Comparison of ENCODE assay signal across 6 mouse cellular contexts in the genomic region with DNA sequence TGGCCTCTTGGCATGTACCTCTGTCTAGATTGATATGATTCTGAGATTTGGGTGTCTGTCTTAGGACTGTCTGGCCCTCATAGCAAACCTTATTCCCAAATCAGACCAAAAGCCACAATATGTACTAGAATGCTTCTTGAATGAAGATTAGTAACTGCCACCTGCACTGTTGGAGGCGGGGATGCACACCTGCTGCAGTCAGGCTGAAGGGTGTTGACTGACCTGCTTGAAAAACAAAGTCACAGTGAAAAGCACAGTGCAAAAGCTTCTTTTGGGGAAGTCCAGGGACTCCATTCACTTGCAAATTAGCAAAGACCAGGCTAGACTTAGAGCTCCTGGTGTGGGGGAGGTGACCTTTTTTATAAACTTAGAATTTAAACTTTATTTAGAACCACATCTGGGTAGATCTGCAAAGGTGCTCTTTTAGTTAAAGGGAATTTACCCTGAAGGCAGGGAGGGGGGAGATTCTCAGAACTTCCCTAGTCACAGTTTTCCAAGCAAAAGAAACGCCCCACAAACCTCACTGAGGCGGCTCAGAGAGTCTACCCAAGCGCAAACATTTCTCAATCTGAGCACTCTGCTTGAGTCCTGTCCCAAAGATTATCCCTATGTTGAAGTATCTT.
DNase-seq lines count a peak whose midpoint lies in the region; ATAC-seq and TF ChIP-seq lines count a peak whose summit lies in the region.
"Not testable (repeated sequence)": the region's sequence is repeated elsewhere in the genome, so short reads cannot be mapped to it uniquely, and the experiment has no call there.

No protein-coding gene starts in this region.

- ATAC-seq in heart, embryonic 12.5 days (ENCODE audit: insufficient number of reproducible peaks, low FRiP score) = not testable (repeated sequence)
- peak; percentile 49; the same call in 1 of the 2 replicates for ATAC-seq in hindbrain, embryonic 11.5 days (ENCODE audit: low FRiP score)

- peak overlapping the region; percentile 81 for H3K9ac ChIP-seq in ES-Bruce4 (ENCODE audit: low read depth, poor library complexity, severe bottlenecking)
- not testable (repeated sequence) for H3K9ac ChIP-seq in heart, embryonic 12.5 days; hindbrain, embryonic 11.5 days (ENCODE audit: low read depth, low read length)

- DNase-seq in ZHBTc4 (ENCODE audit: low read depth, low spot score) = peak; percentile 95
- peak; percentile 24 for DNase-seq in forebrain, embryonic 10.5 days (ENCODE audit: extremely low spot score, low spot score)
- not testable (repeated sequence) for DNase-seq in hindbrain, embryonic 11.5 days (ENCODE audit: low spot score)
- DNase-seq in midbrain, embryonic 10.5 days (ENCODE audit: low spot score) = peak; percentile 18

- TF ChIP-seq POLR2A in ES-Bruce4 (IDR thresholded peaks at IDR 0.05; ENCODE audit: insufficient read depth, low read length) = not testable (repeated sequence)

- not testable (repeated sequence) for TF ChIP-seq CTCF in ES-Bruce4 (IDR thresholded peaks at IDR 0.05; ENCODE audit: low read depth, low read length)

- peak overlapping the region; percentile 61 for H3K4me3 ChIP-seq in ES-Bruce4 (ENCODE audit: low read depth, low read length)
- H3K4me3 ChIP-seq in forebrain, embryonic 10.5 days; heart, embryonic 12.5 days; hindbrain, embryonic 11.5 days (ENCODE audit: low read depth, low read length); midbrain, embryonic 10.5 days: not testable (repeated sequence)

- WGBS in forebrain, embryonic 10.5 days = 29% methylated on average over 4 of the region's 4 CpGs
- WGBS in heart, embryonic 12.5 days = 73% methylated on average over 4 of the region's 4 CpGs
- WGBS in hindbrain, embryonic 11.5 days = 35% methylated on average over 4 of the region's 4 CpGs
- WGBS in midbrain, embryonic 10.5 days = 33% methylated on average over 4 of the region's 4 CpGs

- not testable (repeated sequence) for H3K4me1 ChIP-seq in ES-Bruce4 (ENCODE audit: control insufficient read depth, insufficient read depth, low read length); heart, embryonic 12.5 days (replicated peaks); hindbrain, embryonic 11.5 days (replicated peaks; ENCODE audit: control insufficient read depth, insufficient read depth, low read length)
- H3K4me1 ChIP-seq in forebrain, embryonic 10.5 days = peaks cover 25% of the 10 kb centered on the region
- H3K4me1 ChIP-seq in midbrain, embryonic 10.5 days = peaks cover 25% of the 10 kb centered on the region

- peak overlapping the region; percentile 100 for H3K27ac ChIP-seq in ES-Bruce4 (ENCODE audit: insufficient read depth, low read length)
- H3K27ac ChIP-seq in forebrain, embryonic 10.5 days = peak overlapping the region; percentile 78; the same call in 1 of the 2 replicates
- not testable (repeated sequence) for H3K27ac ChIP-seq in heart, embryonic 12.5 days (ENCODE audit: poor library complexity, severe bottlenecking); hindbrain, embryonic 11.5 days (ENCODE audit: low read depth, low read length)
- peak overlapping the region; percentile 78 for H3K27ac ChIP-seq in midbrain, embryonic 10.5 days (replicated peaks)

- H3K4me2 ChIP-seq in heart, embryonic 12.5 days = 0 out of 2 replicates have a peak overlapping the region, but pooled peaks have one; percentile 48
- not testable (repeated sequence) for H3K4me2 ChIP-seq in hindbrain, embryonic 11.5 days (replicated peaks; ENCODE audit: low read depth, low read length)

- H3K27me3 ChIP-seq in ES-Bruce4 (ENCODE audit: control insufficient read depth, insufficient read depth, low read length, poor library complexity, severe bottlenecking); forebrain, embryonic 10.5 days (ENCODE audit: poor library complexity, severe bottlenecking); heart, embryonic 12.5 days (replicated peaks); hindbrain, embryonic 11.5 days (ENCODE audit: control insufficient read depth, insufficient read depth, low read length); midbrain, embryonic 10.5 days (ENCODE audit: low read depth, poor library complexity, severe bottlenecking): not testable (repeated sequence)

- peak; percentile 98 for TF ChIP-seq EP300 in ES-Bruce4 (IDR thresholded peaks at IDR 0.05; ENCODE audit: insufficient read depth, low read depth, low read length)

- not testable (repeated sequence) for H3K9me3 ChIP-seq in ES-Bruce4 (replicated peaks; ENCODE audit: control insufficient read depth, insufficient read depth, low read length, poor library complexity, severe bottlenecking); forebrain, embryonic 10.5 days; heart, embryonic 12.5 days (replicated peaks); hindbrain, embryonic 11.5 days (ENCODE audit: control insufficient read depth, low read length); midbrain, embryonic 10.5 days (replicated peaks)

- not testable (repeated sequence) for H3K36me3 ChIP-seq in ES-Bruce4 (ENCODE audit: control insufficient read depth, insufficient read depth, low read length, poor library complexity, severe bottlenecking); forebrain, embryonic 10.5 days (replicated peaks); heart, embryonic 12.5 days; hindbrain, embryonic 11.5 days (ENCODE audit: control insufficient read depth, insufficient read depth, low read length); midbrain, embryonic 10.5 days
